Mouse (Mus musculus) heart, postnatal 10 days (tissue): ENCODE measurements at regions not wholly inside any gene's neighbourhood (a gene's known extent, or its start where the extent isn't known, plus 50 kb on each side); places are given as distances from the start of the nearest gene placed in this dataset.
"Not testable (repeated sequence)": the region's sequence is repeated elsewhere in the genome, so short reads cannot be mapped to it uniquely, and the experiment has no call there.

ENCODE experiments used
- DNase-seq, 2 experiments: peaks; one replicate each; pipeline ENCODE4 v3.0.0; 2021
- intact Hi-C: fragments of 180-260 bp; cut with DNase I; formaldehyde crosslinking; loops from one replicate; pipeline ENCODE4 v1.15.1; 2025

GRCm38 (mm10) chr16:63102362-63102761, 248.3 kb downstream of the Pros1 start:
- no peak for DNase-seq
- intact Hi-C loops: no loop called here

GRCm38 (mm10) chr16:63102930-63103329, 248.8 kb downstream of the Pros1 start:
- DNase-seq: no peak
- intact Hi-C loops: no loop called here

- no peak for DNase-seq
- intact Hi-C loops: no loop called here
These were observed 250.3 kb downstream of the Pros1 start for GRCm38 (mm10) chr16:63104383-63104782.

GRCm38 (mm10) chr16:63104938-63105714, 251.0 kb downstream of the Pros1 start:
- DNase-seq: peak; percentile 47 to 59
- intact Hi-C loops: no loop called here

- DNase-seq: peak; percentile 36 to 38
- intact Hi-C loops: no loop called here
These were observed 262.3 kb downstream of the Pros1 start for GRCm38 (mm10) chr16:63116456-63116855.

- DNase-seq: no peak
- intact Hi-C loops: no loop called here
These were observed 264.6 kb downstream of the Pros1 start for GRCm38 (mm10) chr16:63118721-63119120.

- intact Hi-C loops: no loop called here
- no peak for DNase-seq
These were observed 289.7 kb downstream of the Pros1 start for GRCm38 (mm10) chr16:63143851-63144250.

- intact Hi-C loops: no loop called here
These were observed 301.3 kb downstream of the Pros1 start for GRCm38 (mm10) chr16:63155300-63155821.

GRCm38 (mm10) chr16:63170101-63170500, 316.0 kb downstream of the Pros1 start:
- intact Hi-C loops: no loop called here
- DNase-seq: peak in 1 of 2 experiments; percentile 6

More at GRCm38 (mm10) chr16:63155300-63155821, 301.3 kb downstream of the Pros1 start:
- no peak for DNase-seq

- peak in 1 of 2 experiments; percentile 15 for DNase-seq
- intact Hi-C loops: no loop called here
These were observed 325.1 kb downstream of the Pros1 start for GRCm38 (mm10) chr16:63179228-63179627.

- intact Hi-C loops: no loop called here
- no peak for DNase-seq
These were observed 337.1 kb downstream of the Pros1 start for GRCm38 (mm10) chr16:63191181-63191580.

- DNase-seq: no peak
- intact Hi-C loops: no loop called here
These were observed 337.5 kb downstream of the Pros1 start for GRCm38 (mm10) chr16:63191623-63192022.

GRCm38 (mm10) chr16:63194595-63194994, 340.5 kb downstream of the Pros1 start:
- no peak for DNase-seq
- intact Hi-C loops: no loop called here

GRCm38 (mm10) chr16:63213471-63213870, 359.4 kb downstream of the Pros1 start:
- DNase-seq, intact Hi-C loops: not testable (repeated sequence)

- DNase-seq: no peak
- intact Hi-C loops: no loop called here
These were observed 366.2 kb downstream of the Pros1 start for GRCm38 (mm10) chr16:63220228-63220879.

GRCm38 (mm10) chr16:63224608-63225007, 370.5 kb downstream of the Pros1 start:
- no peak for DNase-seq
- intact Hi-C loops: no loop called here

GRCm38 (mm10) chr16:63225097-63225496, 371.0 kb downstream of the Pros1 start:
- intact Hi-C loops: no loop called here

GRCm38 (mm10) chr16:63229135-63229534, 375.0 kb downstream of the Pros1 start:
- intact Hi-C loops: no loop called here
- peak in 1 of 2 experiments; percentile 4 for DNase-seq

More at GRCm38 (mm10) chr16:63225097-63225496, 371.0 kb downstream of the Pros1 start:
- DNase-seq: no peak

GRCm38 (mm10) chr16:63229567-63229966, 375.5 kb downstream of the Pros1 start:
- intact Hi-C loops: no loop called here
- DNase-seq: no peak

- intact Hi-C loops: no loop called here
- DNase-seq: no peak
These were observed 416.1 kb downstream of the Pros1 start for GRCm38 (mm10) chr16:63270173-63270572.

- intact Hi-C loops: no loop called here
- no peak for DNase-seq
These were observed 423.4 kb downstream of the Pros1 start for GRCm38 (mm10) chr16:63277556-63277955.

GRCm38 (mm10) chr16:63278259-63278697, 424.2 kb downstream of the Pros1 start:
- intact Hi-C loops: no loop called here

More at GRCm38 (mm10) chr16:63278259-63278697, 424.2 kb downstream of the Pros1 start:
- DNase-seq: no peak
